Mouse (Mus musculus): Measurements from ENCODE around the gene Rbl2.
A peak's percentile ranks its signal among the peaks of the same experiment; 100 is the strongest.

Gene Rbl2

GRCm38 (mm10) chr8:91111868-91112477 lies 42.1 kb downstream of the Rbl2 start:
- DNase-seq = no peak

- no peak for DNase-seq
Measured at GRCm38 (mm10) chr8:91114428-91114827, 44.6 kb downstream of the Rbl2 start.

DNA sequence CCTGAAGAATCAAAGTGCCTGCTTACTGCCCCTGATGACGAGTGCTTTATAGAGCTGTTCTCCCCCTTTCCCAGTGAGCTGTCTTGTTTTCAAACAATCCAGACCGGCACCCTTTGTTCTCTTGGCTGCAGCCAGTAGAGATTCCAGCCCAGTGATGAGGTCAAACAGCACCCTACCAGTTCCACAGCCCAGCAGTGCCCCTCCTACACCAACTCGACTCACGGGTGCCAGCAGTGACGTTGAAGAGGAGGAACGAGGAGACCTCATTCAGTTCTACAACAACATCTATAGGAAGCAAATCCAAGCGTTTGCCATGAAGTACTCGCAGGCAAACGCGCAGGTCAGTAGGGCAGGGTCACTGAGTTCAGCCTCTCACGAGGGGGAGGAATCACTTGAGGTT lies 45.1 kb downstream of the Rbl2 start:
- peak; percentile 25 for DNase-seq

DNA sequence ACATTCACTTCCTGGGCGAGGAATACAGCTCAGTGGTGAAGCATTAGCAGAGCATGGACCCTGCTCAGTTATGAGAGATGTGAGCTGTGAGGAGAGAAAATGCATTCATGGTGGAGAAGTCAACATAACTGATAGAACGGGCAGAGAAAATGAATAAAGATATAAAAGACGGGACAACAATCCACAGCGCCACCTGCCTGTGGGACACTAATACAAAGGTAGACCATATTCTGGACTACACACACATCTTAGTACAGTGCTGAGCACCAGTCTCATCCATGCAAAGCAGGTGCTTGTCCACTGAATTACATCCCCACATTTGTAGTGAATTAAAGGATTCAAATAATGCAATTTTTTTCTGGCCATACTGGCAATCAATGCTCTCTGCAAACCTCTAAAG lies 47.7 kb downstream of the Rbl2 start:
- no peak for DNase-seq

DNA sequence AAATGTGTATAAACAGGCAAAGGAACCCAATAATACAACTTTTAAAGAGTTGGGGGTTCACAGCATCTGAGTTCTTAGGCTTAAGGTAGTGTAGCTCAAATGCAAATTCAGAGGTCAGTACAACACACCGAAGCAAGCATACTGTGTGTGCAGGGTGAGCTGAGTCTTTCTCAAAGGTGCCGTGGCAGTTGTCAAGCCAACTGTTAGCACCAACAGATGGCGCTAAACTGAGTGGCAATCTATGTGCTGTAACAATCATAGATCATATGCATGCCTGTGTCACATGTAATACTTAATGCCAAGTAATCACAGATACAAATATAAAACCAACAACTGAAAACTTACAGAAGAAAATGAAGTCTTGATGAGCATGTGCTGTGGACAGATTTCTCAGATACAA lies 48.3 kb downstream of the Rbl2 start:
- DNase-seq = no peak

DNA sequence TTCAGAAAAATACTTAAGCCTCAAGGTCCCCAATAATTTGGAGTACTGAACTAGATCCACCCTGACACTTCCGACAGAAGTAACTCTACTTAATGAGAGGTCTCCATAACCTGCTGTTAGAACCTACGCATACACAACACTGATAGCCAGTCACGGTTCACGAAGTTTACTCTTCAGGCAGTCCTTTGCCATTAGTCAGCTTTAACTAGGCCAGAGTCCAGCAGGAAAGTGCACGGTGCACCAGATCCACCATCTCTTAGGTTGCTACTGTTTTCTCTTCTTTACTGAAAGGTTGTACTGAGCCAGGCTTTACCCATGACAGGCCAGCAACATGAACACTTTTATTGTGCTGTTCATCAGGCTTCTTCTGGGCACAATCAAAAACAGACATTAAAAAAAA lies 54.5 kb downstream of the Rbl2 start:
- DNase-seq = peak; percentile 70

- no peak for DNase-seq
Measured at GRCm38 (mm10) chr8:91126786-91127185, 56.9 kb downstream of the Rbl2 start.

DNA sequence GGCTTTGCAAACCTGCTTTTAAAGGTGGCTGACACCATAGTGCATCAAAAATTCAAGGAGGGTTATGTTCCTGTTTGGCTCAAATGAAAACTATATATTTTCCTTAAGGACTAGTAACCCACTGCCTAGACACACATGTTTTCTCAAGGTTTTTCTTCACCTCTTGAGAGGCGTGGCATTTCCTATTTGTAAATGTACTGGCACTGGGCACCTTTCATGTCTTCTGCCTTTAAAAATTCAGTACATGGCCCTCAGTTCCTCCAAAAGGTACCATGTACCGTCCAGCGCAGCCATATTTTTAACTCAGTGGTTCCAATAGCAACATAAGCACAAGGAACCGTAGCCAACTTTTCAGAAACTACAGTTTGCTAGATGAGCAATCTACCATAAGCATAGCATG lies 62.9 kb downstream of the Rbl2 start:
- DNase-seq = no peak

DNA sequence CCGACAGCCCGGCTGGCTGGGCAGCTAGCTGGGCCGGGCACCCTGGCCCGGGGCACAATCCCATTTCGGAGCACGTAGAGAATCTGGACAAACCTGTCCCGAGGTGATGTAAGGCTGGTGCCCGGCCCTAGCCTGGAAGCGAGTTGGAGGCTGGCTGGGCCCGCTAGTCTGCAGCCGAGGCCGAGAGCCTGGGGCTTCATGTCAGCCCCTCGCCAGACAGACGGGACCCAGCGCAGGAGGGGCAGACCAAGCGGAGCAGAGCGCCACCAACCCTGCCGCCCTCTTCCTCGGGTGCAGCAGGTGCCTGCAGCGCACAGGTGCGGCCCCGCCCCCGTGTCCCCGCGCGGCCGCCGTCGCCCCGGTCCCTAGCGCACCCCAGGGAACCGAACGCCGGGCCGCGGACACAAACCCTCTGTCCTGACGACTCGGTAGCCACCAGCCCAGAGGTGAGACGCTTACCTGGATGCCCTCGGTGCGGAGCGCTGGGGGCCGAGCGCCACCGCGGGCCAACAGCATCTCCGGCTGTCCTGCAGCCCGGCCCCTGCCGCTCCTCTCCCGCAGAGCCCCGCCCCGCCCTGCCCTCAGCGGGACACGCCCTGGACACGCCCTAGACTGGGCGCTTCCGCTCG lies 63.7 kb downstream of the Rbl2 start:
- no peak for DNase-seq

DNA sequence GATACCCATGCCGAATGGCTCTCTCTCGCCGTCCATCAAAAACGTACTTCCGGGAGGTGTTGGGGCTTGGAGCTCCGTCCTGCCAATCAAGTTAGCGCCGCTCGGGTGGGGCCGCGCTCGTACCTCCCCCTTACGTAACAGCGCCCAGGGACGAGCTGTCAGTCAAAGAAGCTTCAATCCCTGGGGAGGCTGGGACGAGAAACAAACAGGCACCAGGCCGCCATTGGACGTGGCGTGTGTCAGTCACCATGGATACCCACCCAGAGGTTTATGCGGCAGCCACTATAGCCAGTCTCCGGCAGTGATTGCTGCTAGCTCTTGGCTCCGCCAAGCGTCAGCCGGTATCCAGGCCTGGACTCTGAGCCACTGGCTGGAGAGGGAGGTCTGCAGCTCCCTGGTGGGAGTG lies 64.2 kb downstream of the Rbl2 start:
- peak; percentile 100 for DNase-seq

DNA sequence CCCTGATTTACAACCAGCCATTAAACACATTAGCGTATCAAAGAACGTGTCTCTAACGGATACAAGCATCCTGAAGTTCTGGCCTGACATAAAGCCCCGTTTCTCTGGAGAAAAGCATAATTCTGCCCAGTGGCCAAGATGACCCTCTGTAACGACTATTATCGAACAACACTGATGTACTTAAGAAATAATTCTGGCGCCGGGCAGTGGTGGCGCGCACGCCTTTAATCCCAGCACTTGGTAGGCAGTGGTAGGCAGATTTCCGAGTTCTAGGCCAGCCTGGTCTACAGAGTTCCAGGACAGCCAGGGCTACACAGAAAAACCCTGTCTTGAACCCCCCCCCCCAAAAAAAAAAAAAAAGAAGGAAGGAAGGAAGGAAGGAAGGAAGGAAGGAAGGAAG lies 64.8 kb downstream of the Rbl2 start:
- DNase-seq = peak; percentile 36

GRCm38 (mm10) chr8:91135308-91136181 lies 65.7 kb downstream of the Rbl2 start:
- DNase-seq = peak; percentile 85

DNA sequence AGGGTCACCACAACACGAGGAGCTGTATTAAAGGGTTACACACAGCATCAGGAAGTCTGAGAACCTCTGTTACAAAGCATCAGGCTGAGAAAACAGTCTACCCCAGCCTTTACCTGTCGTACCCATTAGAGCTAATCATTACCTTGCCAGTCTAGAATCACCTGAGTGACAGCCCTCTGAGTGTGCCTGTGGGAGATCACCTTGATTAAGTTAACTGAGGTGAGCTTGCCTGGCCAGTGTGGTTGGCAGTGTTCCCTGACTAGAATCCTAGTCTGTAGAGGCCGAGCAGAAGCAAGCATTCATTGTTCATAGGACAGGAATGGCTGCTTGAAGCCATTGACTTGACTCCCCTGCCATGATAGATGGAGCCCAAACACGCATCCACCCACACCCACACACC lies 71.0 kb downstream of the Rbl2 start:
- DNase-seq = peak; percentile 86

GRCm38 (mm10) chr8:91147715-91148114 lies 77.9 kb downstream of the Rbl2 start:
- peak; percentile 44 for DNase-seq

- peak; percentile 64 for DNase-seq
Measured at GRCm38 (mm10) chr8:91148643-91149178, 78.9 kb downstream of the Rbl2 start.

DNA sequence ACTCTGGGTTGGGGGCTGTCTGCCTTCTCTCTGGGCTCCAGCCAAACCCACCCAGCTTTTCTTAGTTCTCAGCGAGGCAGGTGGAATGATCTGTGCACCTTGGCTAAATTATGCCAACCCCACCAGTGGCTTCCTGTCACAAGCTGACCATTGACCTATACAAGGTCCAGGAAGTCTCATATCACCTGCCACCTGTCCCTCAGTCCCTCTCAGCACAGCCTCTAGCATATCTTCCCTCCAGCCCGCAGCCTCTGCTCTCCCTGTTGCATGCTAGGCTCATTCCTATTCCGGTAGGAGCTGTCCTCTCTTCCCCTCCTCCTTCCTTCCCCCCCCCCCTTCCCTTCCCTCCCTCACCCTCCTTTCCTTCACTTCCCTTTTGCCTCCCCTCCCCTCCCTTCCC lies 79.4 kb downstream of the Rbl2 start:
- no peak for DNase-seq

DNA sequence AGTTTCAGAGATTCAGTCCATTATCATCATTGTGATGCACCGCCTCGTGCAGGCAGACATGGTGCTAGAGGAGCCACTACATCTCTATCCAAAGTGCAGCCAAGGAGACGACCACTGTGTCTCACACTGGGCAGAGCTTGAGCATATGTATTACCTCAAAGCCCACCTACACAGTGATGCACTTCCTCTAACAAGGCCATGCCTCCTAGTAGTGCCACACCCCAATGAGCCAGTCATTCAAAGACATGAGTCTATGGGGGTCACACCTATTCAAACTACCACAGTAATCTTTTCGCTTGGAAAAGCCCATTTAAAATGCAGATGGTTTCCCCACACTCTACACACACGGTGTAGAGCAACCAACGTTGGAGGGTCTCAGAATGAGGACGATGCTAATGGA lies 81.7 kb downstream of the Rbl2 start:
- no peak for DNase-seq

- DNase-seq = no peak
Measured at GRCm38 (mm10) chr8:91153831-91154230, 84.0 kb downstream of the Rbl2 start.

DNA sequence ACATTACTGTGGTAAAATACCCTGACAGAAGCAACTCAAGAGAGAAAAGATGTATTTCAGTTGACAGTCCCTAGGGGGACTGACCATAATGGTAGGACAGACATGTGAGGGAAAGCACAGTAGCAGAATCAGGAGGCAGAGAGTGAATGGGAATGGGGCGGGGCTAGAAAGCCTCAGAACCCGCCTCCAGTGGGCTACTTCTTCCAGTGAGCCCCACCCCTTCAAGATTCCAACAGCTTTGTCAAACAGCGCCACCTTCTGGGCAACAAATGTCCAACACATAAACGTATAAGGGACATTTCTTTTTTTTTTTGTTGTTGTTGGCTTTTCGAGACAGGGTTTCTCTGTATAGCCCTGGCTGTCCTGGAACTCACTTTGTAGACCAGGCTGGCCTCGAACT lies 84.7 kb downstream of the Rbl2 start:
- peak; percentile 66 for DNase-seq

DNA sequence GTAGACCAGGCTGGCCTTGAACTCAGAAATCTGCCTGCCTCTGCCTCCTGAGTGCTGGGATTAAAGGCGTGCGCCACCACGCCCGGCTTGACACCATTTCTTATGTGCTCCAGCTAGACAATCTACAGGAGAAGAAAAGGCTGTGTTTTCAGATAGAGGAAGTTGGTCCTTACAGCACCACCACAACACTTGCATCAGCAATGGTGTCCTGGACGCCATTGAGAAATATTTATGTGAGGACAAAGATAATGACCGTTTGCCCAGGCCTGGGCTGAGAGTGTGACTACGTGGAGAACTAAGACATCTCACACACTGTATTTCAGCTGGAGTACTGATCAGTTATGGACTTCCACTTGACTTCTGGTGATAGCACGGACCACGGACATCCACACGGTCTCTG lies 88.8 kb downstream of the Rbl2 start:
- no peak for DNase-seq

DNA sequence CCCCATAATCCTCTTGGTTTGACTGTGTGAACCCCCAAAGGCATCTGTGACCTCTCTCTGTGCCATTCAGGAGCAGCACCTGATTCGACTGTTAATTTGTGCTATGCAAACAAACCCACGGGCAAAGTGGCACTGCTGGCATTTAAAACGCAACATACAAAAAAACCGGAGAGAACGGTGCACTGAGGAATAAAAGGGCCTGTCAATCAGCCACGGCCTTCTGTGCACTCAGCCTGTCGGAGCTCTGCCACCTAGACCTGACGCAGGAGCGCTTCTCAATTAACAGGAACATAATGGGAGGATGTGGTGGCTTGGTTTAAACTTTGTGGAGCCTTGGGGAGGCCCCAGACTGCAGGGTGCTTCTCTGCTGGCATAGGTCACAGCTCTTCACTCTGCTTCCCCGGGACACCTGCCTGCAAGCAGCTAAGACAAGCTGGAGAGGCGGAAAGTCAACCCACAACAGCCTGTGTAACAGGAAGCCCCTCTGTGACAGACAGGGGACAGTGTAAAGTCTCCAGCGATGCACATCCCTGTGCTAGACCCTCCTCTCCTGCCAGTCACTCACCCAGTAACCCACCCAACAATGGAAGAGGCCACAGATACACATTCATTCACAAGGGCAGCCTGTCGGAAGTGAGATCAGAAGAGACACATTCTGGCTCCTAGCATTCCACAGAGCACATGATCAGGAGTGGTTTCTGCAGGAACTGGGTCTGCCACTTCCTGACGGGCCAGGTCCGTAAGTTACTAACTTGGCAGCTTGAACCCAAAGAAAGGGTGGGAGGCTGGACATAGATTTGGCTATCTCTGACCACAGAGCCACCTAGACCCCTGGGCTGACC lies 90.3 kb downstream of the Rbl2 start:
- DNase-seq = peak; percentile 37

- peak; percentile 64 for DNase-seq
Measured at GRCm38 (mm10) chr8:91170152-91170551, 100.3 kb downstream of the Rbl2 start.

DNA sequence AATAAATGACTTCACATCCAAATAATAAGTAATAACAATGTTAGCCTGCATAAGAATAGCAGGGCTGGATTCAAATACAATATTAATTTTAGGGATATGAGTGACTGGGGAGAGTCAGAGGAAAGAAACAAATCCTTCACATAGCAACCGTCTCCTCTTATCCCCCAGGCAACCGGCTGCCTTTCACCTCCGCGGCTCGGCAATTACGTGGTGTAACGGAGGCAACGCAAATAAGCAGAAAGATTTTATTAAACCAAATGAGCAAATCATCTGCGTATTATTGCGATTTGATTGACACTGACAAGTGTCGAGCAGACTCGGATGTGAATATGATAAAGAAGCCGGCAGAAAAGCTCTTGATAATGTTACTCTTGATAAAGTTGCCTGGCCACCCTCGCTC lies 101.1 kb downstream of the Rbl2 start:
- DNase-seq = no peak
